Mouse (Mus musculus): ENCODE results near the gene Gbgt1.

The Gbgt1 gene

DNA sequence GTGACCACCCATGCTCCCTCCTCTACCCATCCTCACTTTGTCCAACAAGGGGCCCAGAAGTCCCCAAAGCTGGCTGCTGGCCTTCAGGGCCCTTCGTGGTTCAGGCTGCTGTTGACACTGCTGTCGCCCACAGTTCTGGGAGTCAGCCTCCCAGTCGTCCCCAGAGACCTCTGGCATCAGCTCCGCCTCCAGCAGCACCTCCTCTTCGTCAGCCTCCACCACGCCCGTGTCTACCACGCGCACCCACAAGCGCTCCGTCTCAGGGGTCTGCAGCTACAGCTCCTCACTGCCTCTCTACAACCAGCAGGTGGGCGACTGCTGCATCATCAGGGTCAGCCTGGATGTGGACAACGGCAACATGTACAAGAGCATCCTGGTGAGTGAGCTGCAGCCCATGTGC is 52.5 kb downstream of the Gbgt1 start:
- DNase-seq (ENCODE audit: low read depth, low spot score), result no peak

DNA sequence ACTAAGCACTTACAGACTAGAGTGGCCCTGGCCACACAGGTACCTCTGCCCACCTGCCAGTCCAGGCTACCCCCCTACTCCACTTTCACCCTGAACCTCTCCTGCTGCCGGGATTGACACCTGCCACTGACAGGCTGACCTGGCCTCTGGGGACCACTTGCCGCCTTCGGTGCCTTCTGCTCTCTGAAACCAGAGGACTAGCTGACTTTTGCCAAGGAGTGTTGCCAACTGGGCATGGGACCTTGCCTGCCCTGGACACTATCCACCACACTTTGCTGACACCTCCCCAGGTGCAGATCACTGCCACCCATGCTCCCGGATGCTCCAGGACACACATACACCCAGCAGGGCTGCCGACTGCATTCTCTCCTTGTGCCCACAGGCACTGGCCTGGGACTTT is 55.6 kb downstream of the Gbgt1 start:
- DNase-seq (ENCODE audit: low read depth, low spot score), result no peak
